Mouse (Mus musculus) thymus, postnatal 25 days (tissue): Measurements from ENCODE around the gene Ppef2.
A peak's percentile ranks its signal among the peaks of the same experiment; 100 is the strongest.

Experiments used
- DNase-seq: peaks from one replicate; pipeline ENCODE4 v3.0.0; 2022

The Ppef2 gene

DNA sequence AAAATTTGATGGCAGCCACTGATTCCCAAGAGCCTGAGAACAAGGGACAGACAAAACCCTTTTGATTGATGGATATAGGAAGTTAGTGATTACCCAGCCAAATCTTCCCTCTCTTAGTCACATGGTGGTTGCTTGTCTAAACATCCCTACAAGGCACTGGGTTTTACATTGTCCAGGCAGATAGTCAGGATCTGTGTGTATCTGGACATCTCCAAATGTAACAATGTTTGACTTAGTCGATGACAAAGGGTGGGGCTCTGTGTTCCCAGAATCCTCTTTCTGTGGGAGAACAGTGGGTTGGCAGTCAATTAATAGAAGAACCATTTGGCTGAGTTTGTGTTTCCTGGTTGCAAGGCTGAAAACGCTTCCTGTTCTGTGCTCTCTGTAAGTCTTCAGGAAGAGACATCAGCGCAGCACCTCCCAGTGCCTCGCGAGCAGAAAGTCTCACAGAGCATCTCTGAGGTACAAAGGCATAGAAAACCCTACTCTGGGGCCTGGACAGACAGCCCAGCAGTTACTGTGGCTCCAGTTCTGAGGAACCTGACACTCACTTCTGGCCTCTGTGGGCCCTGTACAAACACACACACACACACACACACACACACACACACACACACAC, 21.0 kb downstream of the Ppef2 start:
- peak; percentile 14 for DNase-seq

DNA sequence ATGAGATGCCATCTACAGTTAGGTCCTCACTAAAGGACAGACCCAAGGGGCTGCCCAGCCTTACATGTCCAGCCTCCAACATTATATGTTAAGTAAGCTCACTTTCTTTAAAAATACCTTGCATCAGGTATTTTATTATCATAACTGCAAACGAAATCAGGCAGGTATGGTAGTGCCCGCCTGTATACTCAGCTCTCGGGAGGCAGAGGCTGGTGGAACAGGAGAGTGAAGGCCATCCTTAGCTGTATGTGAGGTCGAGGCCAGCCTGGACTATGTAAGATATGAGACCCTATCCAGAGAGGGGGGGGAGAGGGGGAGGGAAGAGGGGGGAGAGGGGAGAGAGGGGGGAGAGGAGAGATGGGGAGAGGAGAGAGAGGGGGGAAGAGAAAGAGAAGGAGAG, 22.7 kb downstream of the Ppef2 start:
- DNase-seq, result no peak

DNA sequence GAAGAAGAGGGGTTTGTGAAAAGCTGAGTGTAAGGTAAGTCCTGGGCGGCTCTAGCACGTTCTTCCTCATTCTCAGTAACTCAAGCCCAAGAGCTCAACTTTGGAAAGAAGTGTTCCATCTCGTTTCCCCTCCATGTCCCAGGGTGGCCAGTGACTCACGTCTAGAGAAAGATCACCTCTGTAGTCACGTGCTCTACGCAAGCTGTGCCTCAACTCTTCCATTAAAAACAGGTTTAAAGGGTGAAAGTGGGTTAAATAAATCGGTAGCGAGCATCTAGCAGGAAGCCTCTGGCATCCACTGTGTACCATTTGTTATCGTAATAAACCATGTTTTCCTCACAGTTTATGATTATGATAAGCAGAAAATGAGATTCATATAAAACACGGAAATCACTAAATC, 24.2 kb downstream of the Ppef2 start:
- DNase-seq, result no peak

DNA sequence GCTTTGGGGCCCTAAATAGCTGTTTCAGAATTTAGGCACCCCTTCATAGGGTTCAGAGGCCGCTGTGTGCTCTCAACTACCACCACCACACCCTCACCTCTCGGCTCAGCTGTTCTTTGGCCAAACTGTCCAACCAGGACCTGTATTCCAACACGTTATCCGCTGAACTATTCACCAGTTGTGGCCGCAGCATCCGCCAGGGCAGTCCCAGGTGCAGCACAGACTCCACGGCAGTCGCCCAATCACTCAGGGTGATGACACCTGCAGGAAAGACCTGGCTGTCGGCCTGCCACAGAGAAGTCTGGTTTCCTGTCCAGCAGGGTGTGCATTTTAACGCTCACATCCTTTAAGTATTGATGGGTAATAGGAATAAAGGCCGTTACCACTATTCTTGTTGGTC, 25.8 kb downstream of the Ppef2 start:
- DNase-seq, result no peak

DNA sequence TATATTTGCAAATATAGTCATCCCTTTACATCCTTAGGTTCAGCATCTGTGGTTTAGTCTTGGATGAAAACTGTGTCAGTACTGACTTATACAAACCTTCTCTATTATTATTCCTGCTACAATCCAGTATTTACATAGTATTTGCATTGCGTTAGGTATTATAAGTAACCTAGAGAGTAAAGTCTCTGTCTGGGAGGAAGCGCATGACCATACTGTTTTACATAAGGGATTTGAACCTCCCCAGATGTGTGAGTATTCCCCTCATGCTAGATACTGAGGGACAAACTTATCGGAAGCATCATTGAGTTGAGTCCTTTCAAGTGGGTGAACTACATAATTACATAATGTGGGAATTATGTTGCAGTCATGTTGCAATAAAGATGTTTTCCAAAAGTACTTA, 26.6 kb downstream of the Ppef2 start:
- no peak for DNase-seq

DNA sequence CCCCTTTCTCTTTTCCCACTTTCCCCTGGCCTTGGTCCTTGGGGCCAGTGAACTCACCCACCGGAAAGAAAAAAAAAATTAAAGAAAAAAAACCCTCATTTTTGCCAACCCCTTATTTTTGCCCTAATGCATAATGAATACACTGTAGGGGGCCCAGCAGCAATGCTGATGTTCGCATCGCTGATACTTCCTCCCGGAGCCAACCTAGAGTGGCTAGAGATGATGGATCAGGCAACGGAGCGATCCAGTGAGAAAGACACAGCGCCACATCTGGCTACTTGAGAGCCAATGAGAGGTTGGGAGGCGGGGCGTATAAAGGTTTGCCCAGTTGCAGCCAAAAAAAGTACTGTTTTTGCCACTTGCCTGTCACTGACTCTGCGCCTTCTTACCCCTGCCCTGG, 27.3 kb downstream of the Ppef2 start:
- no peak for DNase-seq

DNA sequence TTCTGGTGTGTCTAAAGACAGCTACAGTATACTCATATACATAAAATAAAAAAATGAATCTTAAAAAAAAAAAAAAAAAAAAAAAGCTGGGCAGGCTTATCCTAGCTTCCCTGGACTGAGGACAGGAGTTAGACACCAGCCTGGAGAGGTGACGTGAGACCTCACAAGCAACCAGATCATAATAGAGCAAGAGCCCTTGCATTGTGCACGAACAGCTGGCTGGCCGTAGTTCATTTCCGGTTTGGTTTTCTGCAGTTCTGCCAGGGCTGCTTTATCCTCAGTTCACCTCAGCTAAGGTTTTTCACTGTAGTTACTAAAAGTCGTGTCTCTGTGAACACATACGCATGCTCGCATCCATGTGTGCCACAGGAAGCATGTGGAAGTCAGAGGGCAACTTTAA, 28.3 kb downstream of the Ppef2 start:
- DNase-seq, result no peak

DNA sequence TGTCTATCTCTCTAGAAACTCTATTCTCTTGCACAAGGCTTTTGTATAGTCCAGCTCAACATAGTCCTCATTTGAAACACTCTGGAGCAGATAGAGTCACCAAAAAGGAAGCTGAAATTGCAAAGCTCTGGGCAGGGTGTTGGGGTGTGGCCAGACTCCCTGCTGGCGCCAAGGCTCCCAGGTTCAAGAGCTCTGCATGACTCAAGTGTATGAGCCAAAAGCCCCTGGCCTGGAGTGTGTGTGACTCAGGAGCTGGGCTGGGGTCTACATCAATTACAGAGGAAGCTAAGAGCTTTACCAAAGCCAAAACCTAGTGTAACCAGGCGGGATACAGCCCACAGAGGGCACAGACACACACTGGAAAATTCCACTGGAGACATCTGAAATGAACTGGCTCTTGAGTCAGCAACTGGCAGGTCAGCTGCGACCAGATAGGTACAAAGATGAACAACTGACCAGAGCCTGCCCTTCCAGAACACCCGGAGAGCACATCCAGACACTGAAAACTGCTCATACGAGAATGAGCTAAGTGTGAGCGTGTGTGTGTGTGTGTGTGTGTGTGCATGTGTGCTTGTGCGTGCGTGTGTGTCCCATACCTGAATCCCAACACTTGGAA, 35.7 kb downstream of the Ppef2 start:
- no peak for DNase-seq

DNA sequence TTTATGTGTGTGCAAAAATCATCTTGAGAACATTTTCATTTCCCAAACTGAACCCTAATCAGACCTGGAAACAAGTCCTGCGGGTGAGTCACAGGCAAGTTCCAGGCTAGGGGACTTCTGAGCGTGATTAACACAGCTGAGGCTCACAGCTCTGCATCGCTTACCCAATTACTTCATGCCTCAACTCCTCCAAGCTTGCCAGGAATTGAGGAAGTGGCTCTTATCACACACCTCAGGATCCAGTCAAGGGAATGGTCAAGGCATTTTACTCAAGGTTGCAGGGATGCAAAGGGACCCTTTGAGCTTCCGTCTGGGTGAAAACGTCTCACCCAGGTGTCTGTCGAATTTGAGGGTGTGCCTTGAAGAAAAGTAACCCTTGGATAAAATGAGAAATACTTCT, 36.3 kb downstream of the Ppef2 start:
- DNase-seq, result no peak

DNA sequence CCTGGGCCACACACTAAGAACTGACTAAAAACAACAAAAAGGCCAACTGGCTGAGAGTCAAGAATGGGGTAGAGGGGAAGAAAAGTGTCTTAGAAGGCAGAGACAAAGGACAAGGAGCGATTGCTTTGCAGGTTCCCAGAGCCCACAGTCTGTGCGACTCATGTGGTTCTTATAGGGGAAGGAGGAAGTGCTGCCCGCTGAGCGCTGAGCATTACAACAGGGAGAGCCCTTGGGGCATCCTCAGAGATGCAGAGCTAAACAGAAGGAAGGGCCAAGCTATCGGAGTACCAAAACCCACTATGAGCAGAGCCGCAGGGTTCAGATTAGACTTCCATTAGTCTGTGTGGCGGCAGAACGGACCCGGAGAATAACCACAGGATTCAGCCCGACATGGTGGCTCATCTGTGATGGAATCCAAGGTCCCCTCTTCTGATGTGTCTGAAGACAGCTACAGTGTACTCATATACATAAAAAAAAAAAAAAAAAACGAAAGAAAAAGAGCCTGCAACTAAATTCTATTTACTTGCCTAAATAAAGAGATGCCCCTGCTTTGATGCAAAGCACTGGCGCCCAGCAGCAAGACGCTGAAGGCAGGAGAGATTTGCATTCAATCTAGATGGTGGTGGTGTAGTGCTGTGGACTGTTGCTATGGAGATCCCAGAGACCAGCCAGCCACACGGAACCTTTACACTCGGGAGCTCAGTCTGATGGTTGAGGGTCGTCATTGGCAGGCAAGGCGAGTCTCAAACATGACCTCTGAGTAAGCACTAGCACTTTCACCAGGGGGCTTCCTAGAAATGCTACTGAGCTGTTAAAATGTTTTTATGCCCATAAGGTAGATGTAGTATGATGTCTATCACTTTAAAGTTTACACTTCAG, 36.9 kb downstream of the Ppef2 start:
- no peak for DNase-seq

DNA sequence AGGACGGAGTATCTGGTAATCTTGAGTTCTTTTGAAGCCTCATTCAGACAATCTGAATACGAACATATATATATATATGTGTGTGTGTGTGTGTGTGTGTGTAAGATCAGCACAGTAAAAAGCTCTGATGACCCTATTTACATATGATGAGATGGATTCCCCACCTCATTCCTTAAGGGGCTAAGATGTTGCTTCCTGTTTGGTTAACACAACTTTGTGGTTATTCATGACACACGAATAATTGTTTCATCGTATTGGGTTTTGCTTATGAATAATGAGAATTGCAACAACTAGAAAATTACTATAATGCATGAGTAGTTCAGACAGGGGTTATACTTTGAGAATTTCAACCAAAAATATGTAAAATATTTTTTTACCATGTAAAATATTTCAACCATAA, 40.8 kb downstream of the Ppef2 start, which contains the start of gene U90926:
U90926 (minus strand) TSS at position 101 of the 400 bp plus-strand sequence.
- no peak for DNase-seq

DNA sequence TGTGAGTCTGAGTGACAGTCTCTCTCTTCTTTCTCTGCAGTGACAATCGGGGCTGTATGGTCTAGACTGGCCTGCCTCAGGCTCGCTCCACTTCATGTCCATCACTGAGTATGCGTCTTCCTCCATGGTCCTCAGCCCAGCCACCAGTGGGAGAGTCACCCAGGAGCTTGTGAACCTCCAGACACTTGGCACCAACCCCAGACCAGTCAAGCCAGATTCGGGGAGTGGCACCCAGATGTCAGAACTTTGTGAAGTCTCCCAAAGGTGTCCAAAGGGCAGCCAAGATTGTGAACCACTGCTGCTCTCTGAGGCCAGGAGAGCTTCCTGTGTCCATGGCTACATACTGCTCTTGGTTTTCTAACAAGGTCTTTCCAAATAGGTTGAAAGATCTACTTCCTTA, 43.8 kb downstream of the Ppef2 start:
- no peak for DNase-seq

DNA sequence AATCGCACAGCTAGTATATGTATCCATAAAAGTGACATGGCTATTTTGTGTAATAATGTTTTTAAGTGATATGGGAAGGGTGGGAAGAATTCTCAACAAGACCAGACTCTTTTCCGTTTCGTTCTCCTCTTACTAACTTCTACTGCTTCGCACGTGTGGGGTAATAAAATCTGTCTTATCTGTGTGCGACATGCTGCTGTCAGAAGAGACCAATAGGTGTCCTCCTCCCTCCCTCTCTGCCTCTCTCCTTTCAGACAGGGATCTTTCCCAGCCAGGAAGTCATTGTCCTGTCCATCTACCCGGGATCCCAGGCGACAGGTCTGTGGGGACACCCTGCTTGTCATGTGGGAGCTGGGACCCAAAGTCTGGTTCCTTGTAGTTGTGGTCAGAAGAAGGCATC, 45.9 kb downstream of the Ppef2 start:
- DNase-seq, result no peak

DNA sequence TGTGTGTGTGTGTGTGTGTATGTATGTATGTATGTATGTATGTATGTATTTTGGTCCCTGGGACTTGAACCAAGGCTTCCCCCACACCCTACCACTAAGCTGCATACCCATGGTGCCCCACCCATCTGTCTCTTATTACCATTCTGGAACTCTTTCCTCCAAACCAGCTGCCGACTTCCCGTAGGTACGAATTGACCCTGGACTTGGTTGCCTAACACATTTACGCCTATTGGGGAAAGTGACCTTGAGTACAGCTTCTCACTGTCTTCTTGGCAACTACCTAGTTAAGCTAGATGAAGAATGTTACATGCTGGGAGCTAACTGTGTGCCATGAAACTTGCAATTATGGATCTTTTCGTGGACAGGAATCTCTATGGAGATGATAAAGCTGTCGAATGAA, 50.0 kb downstream of the Ppef2 start:
- DNase-seq, result no peak

DNA sequence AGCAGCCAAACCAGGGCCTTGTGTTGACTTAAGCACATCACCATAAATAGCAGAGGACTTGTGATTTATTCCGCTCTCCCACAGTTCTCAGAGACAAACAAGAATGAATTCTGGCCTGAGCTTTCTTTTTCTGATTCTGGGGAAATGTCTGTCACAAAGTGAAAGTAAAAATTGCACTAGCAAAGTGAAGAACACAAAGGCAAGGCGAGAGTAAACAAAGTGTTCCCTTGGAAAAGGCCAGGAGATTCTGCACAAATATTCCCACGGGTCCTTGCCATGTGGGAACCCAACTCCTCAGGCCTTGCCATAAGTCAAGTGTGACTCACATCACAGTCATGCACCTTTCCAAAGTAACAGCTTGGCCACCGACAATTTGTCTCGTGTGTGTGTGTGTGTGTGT, 50.4 kb downstream of the Ppef2 start:
- no peak for DNase-seq

DNA sequence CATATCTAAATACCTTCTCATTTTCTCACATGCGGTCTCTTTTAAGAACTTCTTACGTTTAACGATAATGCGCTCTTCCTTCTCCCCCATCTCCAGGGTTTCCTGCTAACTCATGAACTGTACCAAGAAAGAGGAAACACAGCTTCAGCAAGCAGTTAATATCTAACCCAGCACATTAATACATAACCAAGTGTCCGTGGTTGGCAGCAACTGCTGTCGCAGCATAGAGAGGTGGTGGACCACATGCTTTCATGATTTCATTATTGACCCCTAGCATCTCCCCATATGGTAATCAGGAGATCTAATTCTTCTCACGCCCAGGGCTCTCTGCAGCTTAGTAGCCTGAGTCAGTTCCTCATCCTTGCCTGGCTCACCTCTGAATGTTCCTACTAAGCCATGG, 50.9 kb downstream of the Ppef2 start:
- no peak for DNase-seq

DNA sequence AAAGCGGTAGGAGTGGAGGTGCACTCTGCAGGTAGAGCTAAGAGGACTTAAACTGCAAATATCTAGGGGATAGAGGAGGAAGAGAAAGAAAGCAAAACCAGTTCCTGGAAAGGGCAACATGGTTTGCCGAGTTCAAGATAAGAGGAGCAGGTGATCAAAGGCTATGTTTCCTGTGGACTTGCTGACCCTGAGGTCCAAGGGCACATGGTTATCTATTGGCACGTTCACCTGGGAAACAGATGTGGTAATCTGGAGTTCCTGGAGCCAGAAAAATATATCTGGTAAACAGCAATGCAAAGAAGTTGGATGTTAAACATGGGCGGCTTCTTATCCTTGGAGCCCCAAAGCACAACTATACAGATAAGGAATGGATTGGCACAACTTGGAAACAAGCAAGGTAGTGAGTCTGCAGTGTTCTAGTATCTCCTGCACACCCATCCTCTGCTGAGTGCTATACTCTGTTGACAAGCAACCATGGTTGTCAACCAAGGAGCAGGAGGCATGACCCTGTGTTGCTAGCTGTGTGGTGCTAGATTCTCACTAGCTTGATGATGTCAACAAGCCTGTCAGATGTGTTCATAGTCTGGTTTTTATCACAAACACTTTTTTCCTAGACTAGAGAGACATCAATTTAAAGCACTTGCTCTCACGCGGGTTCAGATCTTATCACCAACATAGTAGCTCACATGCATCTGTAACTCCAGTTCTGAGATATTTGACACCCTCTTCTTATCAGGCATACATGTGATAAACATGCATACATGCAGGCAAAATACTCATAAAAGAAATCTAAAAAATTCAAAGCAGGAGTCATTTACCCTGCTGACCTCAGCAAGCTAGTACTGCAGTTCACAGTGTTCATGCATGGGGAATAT, 51.7 kb downstream of the Ppef2 start:
- no peak for DNase-seq

DNA sequence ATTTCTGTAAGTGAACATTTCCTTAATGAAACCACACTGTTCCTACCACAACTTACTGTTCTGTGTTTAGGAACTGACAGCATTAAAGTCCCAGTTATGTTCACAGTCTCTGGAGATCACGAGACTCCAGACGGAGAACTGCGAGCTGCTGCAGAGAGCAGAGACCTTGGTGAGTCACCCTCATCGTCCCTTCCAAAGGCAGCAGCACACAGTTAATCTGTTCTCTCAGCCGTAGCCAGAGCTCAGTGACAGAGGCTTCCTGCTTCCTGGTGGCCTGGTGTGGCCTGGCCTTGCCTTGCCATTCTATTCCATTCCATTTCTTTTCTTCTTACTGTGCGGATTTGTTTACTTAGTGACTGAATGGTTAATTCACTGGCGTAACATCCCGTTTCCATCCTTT, 57.8 kb downstream of the Ppef2 start:
- DNase-seq, result no peak

DNA sequence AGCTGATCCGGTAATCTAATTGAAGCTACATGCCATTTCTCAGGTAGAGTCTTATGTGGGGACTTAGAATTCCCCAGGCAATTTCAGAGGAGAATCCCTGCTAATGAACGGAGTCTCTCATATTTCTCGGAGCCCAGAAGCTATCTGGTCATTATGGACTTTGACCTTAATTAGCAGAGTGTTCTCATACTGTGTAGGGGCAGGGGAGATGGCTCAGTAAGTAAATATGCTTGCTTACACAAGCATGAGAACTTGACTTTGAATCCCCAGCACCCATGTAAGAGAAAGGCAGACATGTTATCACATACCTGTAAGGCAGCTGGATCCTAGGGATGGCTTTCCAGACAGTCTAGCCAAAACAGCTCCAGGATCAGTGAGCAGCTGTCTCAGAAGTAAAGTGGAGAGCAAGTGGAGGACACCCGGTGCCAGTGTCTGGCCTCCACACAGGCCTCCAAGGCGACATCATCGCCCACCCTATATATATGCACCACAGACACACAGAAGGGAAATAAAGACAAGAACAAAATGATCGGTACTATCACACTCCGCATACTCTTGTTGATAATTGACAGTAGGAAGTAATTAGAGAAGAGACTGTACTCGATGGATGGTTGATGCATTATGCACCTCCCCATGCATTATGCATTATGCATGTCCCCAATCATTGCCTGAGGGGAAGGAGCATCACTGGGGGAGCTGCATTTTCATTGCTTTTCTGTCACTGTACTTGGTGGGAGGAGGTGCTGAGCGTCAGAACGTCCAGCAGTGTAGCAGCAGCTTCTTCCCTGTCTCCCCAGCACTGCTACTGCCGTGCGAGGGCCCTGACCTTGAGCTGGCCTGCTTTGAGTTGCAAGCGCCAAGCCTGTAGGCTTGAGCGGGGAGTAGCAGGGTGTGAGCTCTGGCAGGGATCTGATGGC, 58.9 kb downstream of the Ppef2 start:
- DNase-seq, result no peak

DNA sequence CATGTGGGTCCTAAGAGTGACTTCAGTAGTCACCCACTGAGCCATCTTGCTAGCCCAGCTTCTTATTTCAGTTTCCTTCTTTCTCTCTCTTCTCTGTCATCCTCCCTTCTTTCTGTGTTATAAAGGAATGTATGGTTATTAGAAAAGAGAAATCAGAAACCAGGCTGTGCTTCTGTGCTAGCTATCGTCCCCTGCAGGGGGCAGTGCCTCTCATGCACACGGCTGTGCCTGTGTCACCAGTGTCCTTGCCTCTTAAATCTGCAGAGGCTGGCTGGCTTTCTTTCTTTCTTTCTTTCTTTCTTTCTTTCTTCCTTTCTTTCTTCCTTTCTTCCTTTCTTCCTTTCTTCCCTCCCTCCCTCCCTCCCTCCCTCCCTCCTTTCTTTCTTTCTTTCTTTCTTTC, 60.4 kb downstream of the Ppef2 start:
- peak; percentile 32 for DNase-seq

DNA sequence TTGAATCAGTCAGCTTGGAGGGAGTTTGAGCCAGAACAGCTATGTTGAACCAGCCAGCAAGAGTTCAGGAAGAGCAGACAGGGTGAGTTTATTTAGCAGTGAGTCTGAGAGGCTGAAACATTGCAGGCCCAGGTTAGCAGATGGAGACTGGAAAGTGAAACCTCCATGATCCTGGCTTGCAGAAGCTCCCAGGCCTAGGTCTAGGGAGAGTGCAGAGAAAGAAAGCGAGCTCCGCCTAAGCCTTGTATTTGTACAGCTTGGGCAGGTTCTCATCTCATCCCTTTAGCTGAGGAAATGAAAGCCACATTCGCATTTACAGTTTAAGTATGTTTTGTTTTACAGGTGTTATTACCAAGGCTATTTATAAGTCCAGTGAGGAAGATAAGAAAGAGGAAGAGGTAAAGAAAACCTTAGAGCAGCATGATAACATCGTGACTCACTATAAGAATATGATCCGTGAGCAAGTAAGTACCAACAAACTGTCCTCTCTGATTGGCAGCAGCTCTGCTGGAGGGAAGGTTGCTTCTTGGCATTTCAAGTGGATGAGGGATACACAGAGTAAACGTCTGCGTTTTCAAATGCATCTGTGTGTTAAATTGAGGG, 67.1 kb downstream of the Ppef2 start:
- DNase-seq, result no peak
